Mouse (Mus musculus) adrenal gland, adult 2 months (tissue): Measurements from ENCODE around the gene Cenpt. TPM values are rescaled to one million over a fixed set of nuclear protein-coding genes. Genes with fewer than 3 reads are reported as not detected.
"Not testable (repeated sequence)": the region's sequence is repeated elsewhere in the genome, so short reads cannot be mapped to it uniquely, and the experiment has no call there.

Experiments
- DNase-seq: peaks from one replicate; pipeline ENCODE4 v3.0.0; 2021
- polyA plus RNA-seq: library from polyadenylated mRNA; depleted of rRNA; stranded (reverse); fragments of >200 nt; gene quantifications from 2 replicates; pipeline ENCODE4 v1.2.3, GENCODE M21; 2012
- total RNA-seq, 2 experiments: library from RNA; stranded (reverse); gene quantifications; 2 replicates each; pipeline ENCODE4 v1.2.3; 2021

Gene Cenpt
- total and polyA plus RNA-seq, 3 experiments = 5.9 to 8.1 (median 6.7) TPM

DNA sequence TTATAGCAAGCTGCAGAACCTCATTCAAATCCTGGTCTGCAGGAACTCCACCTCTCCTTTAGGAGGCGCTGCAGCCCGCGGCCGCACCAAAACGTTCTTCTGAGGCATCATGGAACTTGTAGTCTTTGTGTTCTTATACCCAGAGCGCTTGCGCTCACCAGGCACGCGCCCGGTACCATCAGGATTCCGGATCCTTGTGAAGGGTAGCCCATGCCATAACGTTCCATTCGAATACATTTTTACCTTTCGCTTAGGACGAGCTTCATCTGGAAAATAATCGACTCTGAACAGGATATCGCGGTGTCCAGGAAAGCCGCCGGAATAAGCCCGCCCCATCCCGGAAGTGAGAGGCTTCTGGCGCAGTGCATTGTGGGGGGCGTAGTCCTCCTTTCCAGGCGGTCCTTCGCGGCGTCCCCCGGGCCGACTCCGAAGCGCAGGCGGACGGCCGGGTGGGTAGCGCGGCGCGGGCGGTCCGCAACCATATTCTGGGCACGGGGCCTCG, 1.7 kb upstream of the Cenpt start, which contains the start of gene Thap11:
Gene Thap11 (plus strand): TSS at position 418 of the 502 bp plus-strand sequence.
- peak; percentile 95 for DNase-seq

DNA sequence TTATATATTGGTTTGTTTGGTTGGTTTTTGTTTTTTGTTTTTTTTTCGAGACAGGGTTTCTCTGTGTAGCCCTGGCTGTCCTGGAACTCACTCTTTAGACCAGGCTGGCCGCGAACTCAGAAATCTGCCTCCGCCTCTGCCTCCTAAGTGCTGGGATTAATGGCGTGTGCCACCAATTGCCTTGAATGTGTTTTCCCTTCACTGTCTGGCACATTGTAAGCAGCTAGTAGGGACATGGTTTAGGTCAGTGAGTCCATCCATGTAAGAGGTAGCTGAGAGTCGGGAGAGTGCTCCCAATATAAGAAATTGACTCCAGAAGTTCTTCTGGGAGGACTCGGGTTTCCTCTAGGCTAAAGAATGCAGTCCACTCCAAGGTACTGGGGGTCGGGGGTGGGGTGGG, 1.2 kb upstream of the Cenpt start:
- no peak for DNase-seq

DNA sequence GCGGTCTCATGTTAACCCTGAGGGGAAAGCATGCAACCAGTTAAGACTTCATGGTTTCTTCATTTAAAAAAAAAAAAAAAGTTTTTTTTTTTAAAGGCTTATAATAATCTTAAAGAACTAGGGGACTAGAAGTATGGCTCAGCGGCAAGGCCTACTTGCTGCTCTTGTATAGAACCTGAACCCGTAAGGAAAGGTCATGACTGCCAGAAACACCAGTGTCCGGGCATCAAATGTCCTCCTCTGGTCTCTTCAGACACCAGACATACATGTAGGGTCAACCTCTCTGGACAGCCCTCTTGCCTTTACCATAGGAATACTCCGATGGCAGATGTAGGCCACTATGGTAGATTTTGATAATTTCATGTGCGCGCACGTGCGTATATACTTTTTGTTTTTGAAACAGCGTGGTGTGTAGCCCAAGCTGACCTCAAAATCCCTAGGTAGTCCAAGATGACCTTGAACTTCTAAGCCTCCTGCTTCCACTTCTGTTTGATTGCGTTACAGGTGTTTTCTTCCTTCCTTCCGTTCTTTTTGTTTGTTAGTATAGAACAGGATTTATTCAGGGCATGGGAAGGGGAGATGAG, 840 bp downstream of the Cenpt start:
- no peak for DNase-seq

DNA sequence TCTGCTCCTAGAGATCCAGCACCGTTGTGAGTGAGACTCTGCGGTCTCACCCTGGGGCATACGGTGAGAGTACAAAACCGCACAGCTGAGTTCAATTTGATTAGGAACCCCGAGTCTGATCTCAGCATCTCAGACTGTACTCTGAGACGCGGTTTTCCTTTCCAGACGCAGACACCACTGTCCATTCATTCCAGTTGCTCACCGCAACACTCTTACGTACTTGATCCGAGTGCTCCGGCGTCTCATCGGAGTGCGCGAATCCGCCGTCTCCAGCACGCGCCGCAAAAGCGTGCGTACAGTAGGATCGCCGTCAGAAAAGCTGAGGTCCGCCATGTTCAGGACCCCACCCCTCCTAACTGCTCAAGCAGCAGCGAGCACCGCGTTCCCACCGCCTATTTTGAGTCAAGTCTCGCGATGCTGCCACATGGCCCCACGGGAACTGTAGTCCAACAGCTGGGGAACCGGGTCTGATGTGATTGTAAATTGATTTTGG, 1.4 kb downstream of the Cenpt start:
- peak; percentile 92 for DNase-seq

DNA sequence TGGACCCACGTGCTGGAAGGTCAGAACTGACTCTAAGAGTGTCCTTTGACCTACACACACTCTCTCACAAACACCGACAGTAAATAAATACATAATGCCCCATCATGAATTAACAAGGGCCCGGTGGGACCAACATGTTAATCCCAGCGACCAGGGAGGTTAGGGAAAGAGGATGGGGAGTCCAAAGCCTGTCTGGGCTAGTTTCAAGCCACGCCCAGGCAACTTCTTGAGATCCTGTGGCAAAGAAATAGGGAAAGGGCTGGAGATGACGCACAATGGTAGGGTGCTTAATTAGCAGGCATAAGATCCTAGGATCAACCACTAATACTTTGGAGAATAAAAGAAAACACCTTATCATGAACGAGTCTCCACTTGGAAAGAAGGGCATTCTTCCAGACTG, 2.5 kb downstream of the Cenpt start:
- no peak for DNase-seq

DNA sequence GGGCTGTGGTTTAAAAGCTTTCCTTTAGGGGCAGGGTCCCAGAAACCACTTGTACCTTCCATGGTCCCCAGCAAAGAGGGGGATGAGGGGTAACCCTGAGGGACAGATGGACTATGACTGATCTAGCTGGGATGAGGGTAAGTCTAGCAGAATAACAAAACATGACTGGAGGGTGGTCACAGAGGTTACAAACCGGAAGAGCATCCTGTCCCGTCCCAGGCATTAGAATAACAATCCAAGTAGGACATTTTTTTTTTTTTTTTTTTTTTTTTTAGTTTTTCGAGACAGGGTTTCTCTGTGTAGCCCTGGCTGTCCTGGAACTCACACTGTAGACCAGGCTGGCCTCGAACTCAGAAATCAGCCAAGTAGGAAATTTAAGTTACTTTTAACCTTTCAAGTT, 3.1 kb downstream of the Cenpt start:
- no peak for DNase-seq

DNA sequence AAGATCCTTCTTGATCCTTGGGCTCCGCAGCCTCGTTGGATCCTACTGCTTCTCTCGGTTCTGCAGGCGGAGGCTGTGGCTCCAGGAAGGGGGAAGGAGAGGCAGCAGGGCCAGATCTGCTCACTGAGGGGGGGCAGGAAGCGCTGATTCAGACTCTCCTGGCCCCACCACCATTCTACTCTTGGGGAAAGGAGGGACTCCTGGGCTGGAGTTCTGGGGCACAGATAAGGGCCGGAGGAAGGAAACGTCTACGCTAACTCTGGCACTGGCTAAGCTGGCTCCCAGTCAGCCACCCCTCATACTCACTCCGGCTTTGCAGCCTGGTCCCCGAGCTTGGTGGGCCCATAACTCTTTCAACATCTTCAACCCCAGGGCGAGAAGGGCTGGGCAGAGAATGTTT, 6.4 kb downstream of the Cenpt start:
- no peak for DNase-seq

DNA sequence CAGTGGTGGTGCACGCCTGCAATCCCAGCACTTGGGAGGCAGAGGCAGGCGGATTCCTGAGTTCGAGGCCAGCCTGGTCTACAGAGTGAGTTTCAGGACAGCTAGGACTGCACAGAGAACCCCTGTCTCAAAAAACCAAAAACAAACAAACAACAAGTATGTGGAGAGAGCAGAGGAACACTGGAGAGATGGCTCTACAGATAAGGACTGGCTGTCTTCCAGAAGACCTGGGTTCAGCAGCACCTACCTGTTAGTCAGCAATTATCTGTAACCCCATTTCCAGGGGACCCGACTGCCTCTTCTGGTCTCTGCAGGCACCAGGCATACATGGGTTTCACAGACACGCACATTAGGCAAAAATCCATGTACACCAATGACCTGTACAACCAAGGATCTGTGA, 13.9 kb downstream of the Cenpt start:
- DNase-seq = no peak

DNA sequence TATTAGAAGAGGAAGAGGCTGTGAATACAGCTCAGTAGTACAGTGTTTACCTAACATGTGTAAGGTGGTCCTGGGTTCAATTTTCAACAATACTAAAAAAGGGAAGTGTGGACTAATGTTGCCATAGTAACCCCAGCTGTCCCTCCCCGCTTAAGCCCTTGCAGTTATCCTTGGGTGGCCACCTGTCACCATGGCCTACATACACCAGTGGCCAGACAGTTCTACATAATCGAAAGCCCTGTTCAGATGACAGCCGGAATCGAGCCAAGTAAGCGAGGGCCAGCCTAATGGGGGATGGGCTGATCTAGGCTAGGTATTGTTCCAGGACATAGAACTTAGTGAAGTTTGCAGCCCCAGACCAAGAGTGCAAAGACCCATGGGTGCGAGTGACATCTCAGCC, 16.1 kb downstream of the Cenpt start:
- no peak for DNase-seq

DNA sequence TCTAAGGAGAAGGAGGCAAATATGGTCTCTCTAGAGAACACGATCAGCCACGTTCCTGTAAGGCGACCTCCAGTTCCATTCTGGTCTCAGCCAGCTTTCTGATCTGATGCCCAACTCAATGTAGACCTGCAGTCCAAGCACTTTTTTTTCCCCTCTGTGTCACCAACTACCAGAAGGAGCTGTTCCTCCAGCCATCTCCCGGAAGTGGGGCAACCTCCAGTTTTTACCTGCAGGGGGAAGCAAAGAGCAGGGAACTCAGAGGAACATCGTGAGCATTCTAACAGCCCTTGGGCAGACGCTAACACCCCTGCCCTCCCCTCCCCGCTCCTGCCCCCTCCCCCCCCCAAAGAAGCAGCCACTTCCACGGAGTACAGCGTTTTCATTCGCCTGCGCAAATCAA, 17.8 kb downstream of the Cenpt start:
- DNase-seq = peak; percentile 81

DNA sequence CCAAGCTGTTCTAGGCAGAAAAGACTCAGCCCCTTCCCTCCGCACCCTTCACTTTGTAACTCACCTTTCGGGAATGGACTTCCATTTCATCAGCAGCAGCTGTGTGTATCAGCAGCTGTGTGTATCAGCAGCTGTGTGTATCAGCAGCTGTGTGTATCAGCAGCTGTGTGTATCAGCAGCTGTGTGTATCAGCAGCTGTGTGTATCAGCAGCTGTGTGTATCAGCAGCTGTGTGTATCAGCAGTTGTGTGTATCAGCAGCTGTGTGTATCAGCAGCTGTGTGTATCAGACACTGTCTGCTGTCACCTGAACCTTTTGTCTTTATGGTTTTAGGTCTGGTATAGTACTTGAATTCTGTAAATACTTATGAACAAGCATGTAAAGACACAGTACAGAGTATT, 19.3 kb downstream of the Cenpt start:
- DNase-seq = not testable (repeated sequence)

DNA sequence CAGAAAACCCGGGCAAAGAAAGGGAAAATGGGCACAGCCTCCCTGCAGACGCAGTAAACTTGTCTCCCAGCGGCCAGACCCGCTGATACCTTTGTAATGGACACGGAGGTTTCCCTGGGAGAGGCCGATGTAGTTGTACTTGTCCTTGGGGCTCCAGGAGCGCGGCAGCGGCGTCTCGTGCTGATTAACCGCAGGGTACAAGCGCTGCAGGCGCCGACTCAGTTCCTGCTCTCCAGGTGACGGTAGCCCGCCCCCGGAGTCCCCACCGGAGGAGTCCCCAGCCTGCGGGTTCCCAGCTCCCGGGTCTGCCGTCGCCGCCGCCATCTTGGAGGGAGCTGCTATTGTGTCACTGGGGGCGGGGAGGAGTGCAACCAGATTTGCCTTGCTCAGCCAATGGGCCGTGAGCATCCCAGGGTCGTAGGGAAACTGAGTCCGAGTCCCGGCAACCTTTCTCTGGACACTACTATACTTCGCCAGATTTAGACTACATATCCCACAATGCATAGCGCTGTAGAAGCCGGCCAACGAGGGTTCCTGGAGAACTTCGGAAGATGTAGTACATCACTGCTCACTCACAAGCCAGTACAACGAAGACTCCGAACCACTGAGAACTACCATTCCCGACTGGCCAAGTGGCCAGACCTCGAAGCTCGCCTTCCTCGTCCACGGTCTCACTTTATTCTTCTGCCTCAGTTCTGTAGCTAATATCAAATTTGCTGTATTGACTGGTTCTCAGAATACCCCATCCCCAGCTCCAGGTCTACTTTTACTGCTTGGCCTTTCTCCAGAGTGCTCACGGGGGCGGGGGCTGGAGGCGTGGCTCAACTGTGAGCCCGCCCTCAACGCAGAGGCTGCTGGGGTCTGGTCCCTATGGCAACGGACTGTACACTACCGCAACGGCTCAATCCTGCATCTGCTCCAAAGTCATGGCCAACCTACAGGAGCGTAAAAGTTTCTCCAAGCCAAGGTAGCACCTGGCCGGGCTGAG, 25.9 kb downstream of the Cenpt start, which contains the start of the genes Ranbp10 and Tsnaxip1:
Gene Ranbp10 (minus strand): TSS at position 490 of the 988 bp plus-strand sequence.
Gene Tsnaxip1 (plus strand): TSS at position 871 of the 988 bp plus-strand sequence.
- DNase-seq = peak; percentile 97

DNA sequence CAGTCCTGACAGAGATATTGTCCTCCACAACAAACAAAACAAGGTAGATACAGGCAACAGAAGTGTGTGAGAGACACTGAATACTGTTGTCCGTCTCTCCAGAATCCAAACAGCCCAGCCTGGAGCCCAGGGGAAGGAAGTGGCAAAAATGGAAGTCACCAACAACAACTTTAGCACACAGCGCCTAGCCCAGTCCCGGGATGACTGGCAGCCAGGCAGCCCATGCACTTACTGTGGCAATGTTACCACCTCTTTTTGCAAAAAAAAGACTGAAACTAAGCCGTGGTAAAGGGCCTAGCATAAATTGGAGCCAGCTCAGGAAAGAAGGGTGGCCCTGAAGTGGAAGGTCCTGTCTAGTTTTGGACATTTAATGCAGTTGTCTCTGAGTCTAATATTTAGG, 26.7 kb downstream of the Cenpt start:
- no peak for DNase-seq

DNA sequence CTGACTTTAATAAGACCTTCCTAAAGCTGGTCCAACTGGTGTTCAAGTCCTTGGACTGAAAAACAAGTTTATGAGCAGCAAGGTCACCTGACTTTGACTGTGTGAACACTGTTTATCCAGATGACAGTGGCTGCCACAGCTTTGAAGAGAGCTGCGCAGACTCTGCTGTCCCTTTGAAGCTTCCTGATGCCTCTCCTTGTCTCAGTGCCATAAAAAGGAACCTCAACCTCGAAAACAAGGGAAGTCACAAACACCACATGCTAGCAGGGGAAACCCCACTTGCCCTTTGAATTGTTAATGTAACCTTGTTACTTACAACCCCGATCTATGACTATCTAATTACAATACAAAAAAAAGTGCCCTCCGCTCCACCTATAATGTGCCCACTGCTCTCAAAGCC, 27.6 kb downstream of the Cenpt start:
- DNase-seq = peak; percentile 33

DNA sequence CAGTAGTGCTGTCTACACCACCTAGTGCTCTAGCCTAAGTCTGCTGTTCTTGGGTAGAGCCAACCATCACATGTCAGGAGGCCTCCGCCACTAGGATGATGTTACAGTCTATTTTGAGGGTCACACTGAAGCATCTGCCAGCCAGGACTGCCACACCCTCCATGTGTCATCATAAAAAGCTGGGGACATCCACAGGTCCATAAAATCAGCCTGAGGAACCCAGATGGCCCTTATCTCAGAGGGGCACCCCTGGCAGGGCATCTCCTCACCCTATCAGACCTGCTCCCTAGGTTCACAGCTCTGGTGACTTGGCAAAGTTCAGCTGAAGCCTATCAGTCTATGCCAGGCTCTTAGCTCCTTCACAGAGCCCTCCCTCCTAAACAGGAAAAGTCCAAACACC, 32.2 kb downstream of the Cenpt start:
- no peak for DNase-seq

DNA sequence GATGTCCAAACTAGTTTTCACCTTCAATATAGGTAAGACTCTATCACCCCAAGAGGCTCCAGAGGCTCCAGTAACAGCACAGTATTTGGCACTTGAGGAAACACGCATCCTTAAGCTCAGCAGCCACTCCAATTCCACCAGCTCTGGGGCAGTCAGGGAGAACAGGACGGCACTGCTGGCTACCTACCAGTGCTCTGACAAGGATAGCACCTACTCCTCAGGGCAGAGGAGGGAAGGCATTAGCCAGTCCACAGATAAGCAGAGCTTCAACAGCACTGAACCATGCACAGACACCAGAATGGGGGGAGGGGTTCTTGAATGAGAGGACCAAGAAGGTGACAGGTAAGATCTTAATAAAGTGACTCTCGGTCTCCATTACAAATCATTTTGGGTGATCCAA, 33.4 kb downstream of the Cenpt start:
- no peak for DNase-seq

DNA sequence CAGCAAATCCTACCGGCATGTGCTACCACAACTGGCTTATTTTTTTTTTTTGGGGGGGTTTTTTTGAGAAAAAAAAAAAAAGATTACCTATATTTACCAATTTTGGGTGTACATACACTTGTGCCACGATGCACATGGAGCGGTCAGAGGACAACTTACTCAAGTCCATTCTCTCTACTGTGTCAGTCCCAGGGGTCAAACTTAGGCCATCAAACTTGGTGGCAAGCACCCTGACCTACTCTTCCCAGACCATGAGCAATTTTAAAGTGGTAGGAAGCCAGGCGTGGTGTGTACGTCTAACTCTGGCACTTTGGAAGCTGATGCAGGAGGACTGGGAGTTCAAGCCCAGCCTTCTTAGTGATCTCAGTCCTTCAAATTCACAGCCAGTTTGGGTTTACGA, 39.8 kb downstream of the Cenpt start:
- no peak for DNase-seq

DNA sequence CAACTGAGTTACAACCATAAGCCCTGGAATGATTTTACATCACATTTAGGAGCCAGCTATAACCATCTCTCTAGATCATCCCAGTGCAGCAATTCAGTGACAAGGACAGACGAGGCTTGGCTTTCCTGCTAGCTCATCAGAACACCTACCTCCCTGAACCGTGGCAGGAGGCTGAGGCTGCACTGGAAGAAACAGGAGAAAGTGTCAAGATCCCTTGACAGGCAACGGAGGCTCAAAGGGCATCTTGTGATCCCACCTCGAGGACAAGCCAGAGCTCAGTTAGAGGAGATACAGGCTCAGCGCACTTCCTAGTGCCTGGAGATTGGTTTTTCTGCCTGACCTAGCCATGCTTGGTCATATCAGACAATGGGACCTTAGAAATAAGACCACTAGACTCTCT, 40.6 kb downstream of the Cenpt start:
- DNase-seq = no peak

DNA sequence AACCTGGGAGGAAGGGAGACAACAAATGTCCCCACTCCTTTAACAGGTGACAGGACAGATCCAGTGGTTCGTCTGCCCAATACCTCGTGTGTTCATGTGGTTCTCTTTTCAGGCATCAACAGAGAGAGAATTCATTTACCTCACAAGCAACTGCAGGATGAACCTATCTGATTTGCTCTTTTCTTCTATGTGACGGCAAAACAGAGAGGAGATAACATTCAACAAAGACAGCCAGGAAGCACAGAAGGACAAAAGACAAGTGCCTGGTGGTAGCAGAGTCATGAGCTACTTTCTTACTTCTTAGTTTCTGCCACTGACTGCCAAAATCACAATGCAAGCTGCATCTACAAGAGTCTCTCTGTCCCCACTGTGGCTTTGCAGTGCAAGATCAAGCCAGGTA, 41.5 kb downstream of the Cenpt start:
- DNase-seq = no peak

DNA sequence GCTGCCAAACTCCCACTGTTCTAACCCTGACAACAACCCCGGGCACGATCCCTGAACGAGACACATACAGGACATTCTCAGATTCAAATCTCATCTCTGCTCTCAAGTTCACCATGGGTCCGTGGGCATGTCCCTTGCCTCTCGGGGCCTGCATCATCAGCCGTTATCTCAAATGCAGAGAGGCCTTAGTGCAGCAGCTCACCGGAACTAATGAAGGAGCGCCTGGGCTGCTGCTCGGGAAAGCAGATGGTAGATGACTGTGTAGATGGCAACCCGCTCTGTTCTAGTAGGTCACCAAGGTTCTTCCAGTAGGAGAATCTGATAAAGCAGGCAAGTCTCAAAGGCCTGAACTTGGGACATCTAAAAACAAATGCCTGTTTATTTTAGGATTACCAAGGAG, 42.0 kb downstream of the Cenpt start:
- DNase-seq = no peak

DNA sequence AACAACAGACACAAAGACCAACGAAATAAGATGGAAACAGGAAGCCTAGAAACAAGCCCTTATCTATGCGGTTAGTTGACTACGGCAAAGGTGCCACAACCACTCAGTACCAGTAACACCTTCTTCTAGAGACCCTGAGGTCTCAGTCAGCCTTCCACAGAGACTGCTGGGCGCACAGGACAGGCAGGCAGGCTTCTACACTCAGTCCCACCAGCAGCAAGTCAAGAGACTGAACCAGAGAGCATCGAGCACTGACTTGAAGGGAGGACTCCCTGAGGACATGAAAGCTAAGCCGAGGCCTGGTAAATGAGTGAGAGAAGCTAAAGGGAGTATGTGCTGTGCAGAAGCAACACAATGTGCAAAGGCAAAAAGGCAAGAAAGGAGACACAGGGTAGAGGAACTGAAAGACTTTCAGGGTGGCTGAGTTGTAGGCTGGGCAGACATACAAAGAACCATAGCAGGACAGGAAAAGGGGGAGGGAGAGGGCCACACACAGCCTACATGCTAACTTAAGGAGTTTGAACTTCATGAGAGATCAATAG, 42.8 kb downstream of the Cenpt start:
- DNase-seq = no peak

DNA sequence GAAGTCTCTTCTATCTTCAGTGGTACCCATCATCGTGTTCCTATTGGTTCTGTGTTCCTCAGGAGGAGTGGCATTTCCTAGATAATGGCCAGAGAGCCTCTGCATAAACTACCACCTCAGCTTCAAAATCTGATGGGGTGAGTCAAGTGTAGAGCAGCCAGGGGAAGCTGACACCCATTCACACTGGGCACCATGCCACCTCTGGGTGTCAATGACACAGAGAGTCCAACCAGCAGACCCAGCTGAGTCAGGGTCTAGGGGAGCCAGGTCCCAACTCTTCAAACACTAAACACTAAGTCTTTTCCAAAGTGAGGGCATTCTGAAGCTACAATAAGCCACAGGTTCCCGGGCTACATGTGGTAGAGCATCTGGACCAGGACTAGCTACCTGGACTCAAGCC, 44.6 kb downstream of the Cenpt start:
- DNase-seq = peak; percentile 76

DNA sequence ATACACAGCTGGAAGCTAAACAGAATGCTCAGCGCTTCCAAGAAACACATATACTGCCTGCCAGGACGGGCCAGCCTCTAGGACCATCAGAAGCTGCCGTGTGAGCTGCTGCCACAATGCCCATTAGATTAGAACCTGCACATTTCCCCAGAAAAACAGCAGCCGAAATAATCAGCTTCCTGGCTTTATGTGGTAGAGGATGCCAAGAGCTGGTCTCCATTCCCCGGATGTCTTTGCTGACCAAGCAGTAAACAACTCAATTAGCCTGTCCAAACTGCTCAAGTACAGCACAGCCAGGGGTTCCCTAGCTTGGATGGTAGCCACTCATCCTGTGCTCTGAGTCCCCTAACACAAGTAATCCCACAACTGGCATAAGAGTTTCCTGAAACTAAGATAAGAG, 45.3 kb downstream of the Cenpt start:
- no peak for DNase-seq
